Mouse (Mus musculus) spleen, embryonic (tissue): ENCODE measurements around the gene Pgm2.

Experiments used
- CTCF ChIA-PET: fragments of 350-600 bp; sonication (Branson Sonifier 250); formaldehyde crosslinking; loops from one replicate; lab custom pipeline; 2022; lab: Charles Lee

Gene Pgm2

DNA sequence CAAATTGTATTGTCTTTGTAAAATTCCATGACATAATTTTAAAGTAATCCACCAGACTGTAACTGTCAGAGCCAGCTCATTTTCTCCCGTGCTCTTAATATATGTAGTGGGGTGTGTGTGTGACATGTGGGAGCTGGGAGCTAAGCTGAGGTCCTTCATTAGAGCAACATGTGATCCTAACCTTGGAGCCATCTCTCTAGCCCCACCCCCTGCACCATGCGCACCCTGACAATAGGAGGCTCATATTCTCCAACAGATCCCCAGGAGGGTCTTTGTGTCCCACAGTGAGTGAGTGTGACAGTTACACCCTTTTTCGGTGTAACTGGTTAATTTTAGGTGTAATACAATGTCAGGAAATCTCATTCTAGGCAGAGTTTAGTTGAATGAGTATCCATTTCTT, 80.1 kb downstream of the Pgm2 start:
- CTCF ChIA-PET = no interaction called here

DNA sequence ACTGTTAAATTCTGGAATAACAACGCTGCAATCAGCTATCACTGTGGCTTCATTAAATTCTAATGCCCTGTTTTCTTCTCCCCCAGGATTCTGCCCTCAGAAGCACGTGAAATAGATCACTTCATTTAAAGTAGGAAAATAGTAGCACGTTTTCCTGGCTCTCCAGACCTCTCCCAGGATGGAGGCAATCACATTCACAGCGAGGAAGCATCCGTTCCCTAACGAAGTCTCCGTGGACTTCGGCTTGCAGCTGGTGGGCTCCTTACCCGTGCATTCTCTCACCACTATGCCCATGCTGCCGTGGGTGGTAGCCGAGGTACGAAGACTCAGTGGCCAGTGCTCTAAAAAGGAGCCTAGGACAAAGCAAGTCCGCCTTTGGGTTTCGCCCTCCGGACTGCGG, 80.6 kb downstream of the Pgm2 start:
- CTCF ChIA-PET = no interaction called here

DNA sequence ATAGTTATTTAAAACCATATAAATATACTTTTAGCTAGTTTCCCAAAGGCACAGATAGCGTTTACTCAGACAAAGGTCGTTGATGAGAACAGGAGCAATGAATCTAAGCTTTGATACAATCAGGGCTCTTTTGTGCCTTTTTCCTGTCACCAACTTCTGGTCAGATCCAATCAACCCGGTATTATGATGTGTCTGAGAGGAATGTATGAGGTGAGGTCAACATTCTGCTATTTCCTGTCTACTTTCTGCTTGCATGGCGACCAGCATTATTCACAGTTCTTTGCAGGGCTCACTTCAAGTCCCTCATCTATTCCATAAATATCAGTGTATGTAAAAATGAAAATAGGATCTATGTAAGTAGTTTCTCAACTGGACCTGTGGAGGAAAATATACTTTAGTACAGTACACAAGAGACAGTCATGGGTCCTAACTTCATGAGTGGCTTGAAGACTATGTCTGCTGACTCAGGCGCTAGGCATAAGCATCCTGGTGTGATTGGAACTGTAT, 81.7 kb downstream of the Pgm2 start:
- CTCF ChIA-PET = no interaction called here
